Mouse (Mus musculus) midbrain, postnatal 0 days (tissue): ENCODE measurements at regions not wholly inside any gene's neighbourhood (a gene's known extent, or its start where the extent isn't known, plus 50 kb on each side); places are given as distances from the start of the nearest gene placed in this dataset.

Experiments
- ATAC-seq: fragments of 200-750 bp; cut with Nextera tagmentation; 2 replicates; pipeline ENCODE4 v1.8.0; 2017; ENCODE audit warnings: moderate number of reproducible peaks, mild to moderate bottlenecking, moderate TSS enrichment, moderate library complexity; ENCODE audit not compliant: low FRiP score
- DNase-seq: peaks from one replicate; pipeline ENCODE4 v3.0.0-alpha.2; 2015; ENCODE audit warnings: low spot score
- H3K27ac ChIP-seq: fragments of 300-500 bp; sonication (generic); 2 replicates; pipeline ENCODE4 v1.5.1; 2014; ENCODE audit warnings: low read depth, mild to moderate bottlenecking, low read length, mixed read lengths
- H3K27me3 ChIP-seq: fragments of 300-500 bp; sonication (generic); 2 replicates; pipeline ENCODE4 v1.6.1; 2014; ENCODE audit warnings: low read length, control low read depth, mixed read lengths; ENCODE audit not compliant: insufficient read depth
- H3K36me3 ChIP-seq: fragments of 300-500 bp; sonication (generic); 2 replicates; pipeline ENCODE4 v1.6.1; 2014; ENCODE audit warnings: low read length, control low read depth, mixed read lengths; ENCODE audit not compliant: insufficient read depth
- H3K4me1 ChIP-seq: fragments of 300-500 bp; sonication (generic); 2 replicates; pipeline ENCODE4 v1.6.1; 2014; ENCODE audit warnings: mild to moderate bottlenecking, control low read depth, antibody characterized with exemption, low read length, mixed read lengths; ENCODE audit not compliant: insufficient read depth
- H3K4me2 ChIP-seq: fragments of 300-500 bp; sonication (generic); 2 replicates; pipeline ENCODE4 v1.6.1; 2014; ENCODE audit warnings: low read depth, mild to moderate bottlenecking, low read length, mixed read lengths; ENCODE audit not compliant: poor library complexity, severe bottlenecking
- H3K4me3 ChIP-seq: fragments of 300-500 bp; sonication (generic); 2 replicates; pipeline ENCODE4 v1.5.1; 2014; ENCODE audit warnings: low read depth, mild to moderate bottlenecking, low read length, moderate library complexity
- H3K9ac ChIP-seq: fragments of 300-500 bp; sonication (generic); replicated peaks from 2 replicates; pipeline ENCODE4 v1.6.1; 2014; ENCODE audit warnings: mild to moderate bottlenecking, low read length, moderate library complexity, mixed read lengths; ENCODE audit not compliant: poor library complexity, severe bottlenecking
- H3K9me3 ChIP-seq: fragments of 300-500 bp; sonication (generic); 2 replicates; pipeline ENCODE4 v1.6.1; 2016; ENCODE audit warnings: low read length, control low read depth
- CTCF ChIP-seq: IDR thresholded peaks from 2 replicates; pipeline ENCODE4 v1.5.1; 2016; ENCODE audit warnings: antibody characterized with exemption, mild to moderate bottlenecking
- WGBS: fragments of 180-500 bp; shearing (Covaris S2); extraction: QIAGEN DNeasy Blood & Tissue Kit; methylation state at CpG from one replicate; pipeline ENCODE4 v1.1.7; 2014; 5-methylcytosine and 5-hydroxymethylcytosine counted together

GRCm38 (mm10) chr13:60493836-60494235, 107.9 kb upstream of the Dapk1 start:
- Histone ChIP-seq H3K4me2 (no peak overlapping the region), H3K4me1 (no peaks in the 10 kb centered on the region), H3K27me3 (no peaks in the 10 kb centered on the region), H3K36me3 (no peaks in the 10 kb centered on the region), H3K9ac (no peak overlapping the region), H3K4me3 (no peak overlapping the region), H3K27ac (no peak overlapping the region), H3K9me3 (no peaks in the 10 kb centered on the region)
- TF ChIP-seq CTCF = no peak
- DNase-seq (no peak), ATAC-seq (no peak)
- 74% methylated on average over 5 of the region's 5 CpGs for WGBS

- 29% methylated on average over 18 of the region's 18 CpGs for WGBS
- Histone ChIP-seq H3K4me2 (no peak overlapping the region), H3K4me1 (no peaks in the 10 kb centered on the region), H3K27me3 (no peaks in the 10 kb centered on the region), H3K9ac (no peak overlapping the region), H3K4me3 (no peak overlapping the region), H3K9me3 (no peaks in the 10 kb centered on the region), H3K27ac (no peak overlapping the region), H3K36me3 (no peaks in the 10 kb centered on the region)
- TF ChIP-seq CTCF = no peak
- ATAC-seq (no peak), DNase-seq (no peak)
Measured at GRCm38 (mm10) chr13:60497714-60498400, 103.9 kb upstream of the Dapk1 start.

- no peaks in the 10 kb centered on the region for H3K36me3 ChIP-seq
- no peaks in the 10 kb centered on the region for H3K27me3 ChIP-seq
- H3K9me3 ChIP-seq = no peaks in the 10 kb centered on the region
- TF ChIP-seq CTCF = no peak
- WGBS = 80% methylated on average over 2 of the region's 2 CpGs
- H3K4me3 ChIP-seq = no peak overlapping the region
- DNase-seq (no peak), ATAC-seq (no peak)
- H3K27ac ChIP-seq = no peak overlapping the region
- H3K9ac ChIP-seq = no peak overlapping the region
- H3K4me2 ChIP-seq = no peak overlapping the region
- H3K4me1 ChIP-seq = no peaks in the 10 kb centered on the region
Measured at GRCm38 (mm10) chr13:60504196-60504595, 97.6 kb upstream of the Dapk1 start.

- Histone ChIP-seq H3K36me3 (no peaks in the 10 kb centered on the region), H3K9ac (no peak overlapping the region), H3K9me3 (no peaks in the 10 kb centered on the region), H3K4me3 (no peak overlapping the region), H3K4me1 (no peaks in the 10 kb centered on the region), H3K4me2 (no peak overlapping the region), H3K27me3 (no peaks in the 10 kb centered on the region), H3K27ac (no peak overlapping the region)
- ATAC-seq = no peak
- no peak for DNase-seq
- no peak for TF ChIP-seq CTCF
- 82% methylated on average over 3 of the region's 3 CpGs for WGBS
Measured at GRCm38 (mm10) chr13:60507611-60508010, 94.1 kb upstream of the Dapk1 start.

- ATAC-seq (no peak), DNase-seq (no peak)
- no peak overlapping the region for H3K4me2 ChIP-seq
- no peak overlapping the region for H3K4me3 ChIP-seq
- H3K36me3 ChIP-seq = no peaks in the 10 kb centered on the region
- H3K4me1 ChIP-seq = no peaks in the 10 kb centered on the region
- H3K9ac ChIP-seq = no peak overlapping the region
- H3K9me3 ChIP-seq = no peaks in the 10 kb centered on the region
- H3K27me3 ChIP-seq = no peaks in the 10 kb centered on the region
- WGBS = 82% methylated on average over 4 of the region's 4 CpGs
- TF ChIP-seq CTCF = no peak
- H3K27ac ChIP-seq = no peak overlapping the region
Measured at GRCm38 (mm10) chr13:60508054-60508453, 93.7 kb upstream of the Dapk1 start.

- Histone ChIP-seq H3K4me2 (no peak overlapping the region), H3K4me1 (no peaks in the 10 kb centered on the region), H3K27me3 (no peaks in the 10 kb centered on the region), H3K4me3 (no peak overlapping the region), H3K27ac (no peak overlapping the region), H3K9ac (no peak overlapping the region), H3K9me3 (no peaks in the 10 kb centered on the region), H3K36me3 (no peaks in the 10 kb centered on the region)
- DNase-seq (no peak), ATAC-seq (no peak)
- WGBS = 79% methylated on average over 5 of the region's 5 CpGs
- no peak for TF ChIP-seq CTCF
Measured at GRCm38 (mm10) chr13:60508856-60509255, 92.9 kb upstream of the Dapk1 start.
